Mouse (Mus musculus) spleen, postnatal 4 days (tissue): ENCODE results near the gene Rims1.

Experiments used
- DNase-seq, 2 experiments: peaks; one replicate each; pipeline ENCODE4 v3.0.0; 2022; ENCODE audit warnings: low spot score in 2 of 2

The Rims1 gene

DNA sequence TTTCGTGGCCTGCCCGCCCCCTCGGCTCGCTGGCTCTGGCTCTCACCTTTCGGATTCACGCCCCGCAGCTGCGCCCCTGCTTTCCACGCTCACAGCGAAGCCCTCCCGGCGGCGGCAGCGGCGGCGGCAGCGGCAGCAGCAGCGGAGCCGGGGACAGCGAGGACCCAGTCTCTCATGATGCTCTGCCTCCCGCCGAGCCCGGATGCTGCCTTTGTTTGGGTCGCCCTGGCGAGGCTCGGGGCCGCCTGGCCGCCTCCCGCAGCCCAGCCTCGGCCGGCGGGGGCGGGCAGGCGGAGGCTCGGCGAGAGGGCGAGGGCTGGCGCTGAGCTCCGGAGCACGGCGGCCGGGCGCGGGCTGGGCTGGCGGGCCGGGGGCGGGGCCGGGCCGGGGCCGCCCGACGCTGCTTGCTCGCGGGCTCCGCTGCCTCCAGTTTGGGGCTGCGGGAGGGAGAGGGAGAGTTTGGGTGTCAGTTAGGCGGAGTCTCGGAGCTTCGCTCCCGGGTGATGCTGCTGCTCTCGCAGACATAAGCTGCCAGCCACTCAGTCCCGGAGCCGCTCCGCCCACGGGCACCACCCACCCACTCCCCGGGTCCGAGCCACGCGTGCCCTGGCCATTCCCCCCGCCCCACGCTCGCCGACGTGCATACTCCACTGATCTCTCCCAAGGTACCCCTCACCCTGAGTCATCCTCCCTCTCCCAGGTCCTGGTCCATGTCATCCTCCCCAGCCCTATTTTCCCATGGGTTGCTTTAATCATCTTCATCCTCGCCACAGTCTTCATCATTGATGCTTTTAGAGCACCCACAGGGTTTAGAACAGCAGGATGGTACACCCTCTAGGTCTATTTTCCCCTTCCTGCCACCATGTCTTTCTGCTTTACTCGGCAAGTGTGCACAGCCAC is at the start of gene Rims1:
TSS of gene Rims1 (minus strand) at position 269 of the 900 bp plus-strand sequence.
- DNase-seq = peak; percentile 12 to 61

DNA sequence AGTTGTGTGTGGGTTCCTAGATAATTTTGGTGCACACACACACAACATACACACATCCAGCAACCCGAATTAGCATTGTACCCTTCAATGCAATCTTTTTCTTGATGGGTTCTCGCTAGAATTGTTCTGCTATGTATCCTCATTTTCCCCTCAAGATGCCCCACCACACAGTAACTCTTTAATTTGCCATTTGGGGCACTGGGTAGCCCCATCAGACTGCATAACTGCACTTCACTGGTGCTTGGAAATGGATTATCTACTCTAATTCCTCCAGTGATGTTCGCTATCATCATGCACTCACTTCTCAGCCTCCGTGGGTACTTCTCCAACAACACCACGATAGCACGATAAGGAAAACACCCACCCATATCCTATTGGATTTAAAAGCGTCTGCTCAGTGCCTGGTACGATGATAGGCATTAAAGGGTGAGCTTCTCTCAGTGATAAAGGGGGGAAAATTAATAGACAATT is 867 bp upstream of the Rims1 start:
- no peak for DNase-seq

DNA sequence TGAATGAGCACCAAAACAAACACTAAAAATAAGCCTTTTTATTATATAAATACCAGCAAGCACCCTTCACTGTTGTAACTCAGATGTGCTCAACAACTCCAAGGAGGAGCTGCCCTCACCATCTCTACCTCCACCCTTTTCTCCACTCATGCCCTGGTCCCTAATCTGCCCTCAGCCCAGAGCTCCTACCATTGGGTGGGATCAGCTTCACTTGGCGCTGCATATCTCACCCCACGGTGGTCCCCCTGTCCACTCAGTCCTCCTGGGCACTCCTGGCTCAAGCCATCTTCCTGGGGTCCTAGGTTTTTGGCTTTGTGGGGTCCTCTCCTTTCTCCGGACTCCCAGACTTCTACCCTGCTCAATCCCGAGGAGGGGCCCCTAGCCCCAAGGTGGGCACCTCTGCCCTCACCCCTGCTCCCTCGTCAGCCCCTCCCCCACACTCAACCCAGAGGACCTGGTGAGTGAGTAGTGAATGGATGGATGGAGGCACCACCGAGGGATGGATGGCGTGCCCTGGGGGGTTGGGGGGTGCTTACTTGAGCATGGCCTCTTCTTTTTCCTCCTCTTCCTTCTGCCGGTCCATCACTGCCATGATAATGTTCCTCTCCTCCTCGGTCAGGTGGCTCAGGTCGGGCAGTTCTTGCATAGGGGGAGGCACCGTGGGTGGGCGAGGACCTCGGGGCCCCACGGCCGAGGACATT is 619 bp downstream of the Rims1 start:
- no peak for DNase-seq

DNA sequence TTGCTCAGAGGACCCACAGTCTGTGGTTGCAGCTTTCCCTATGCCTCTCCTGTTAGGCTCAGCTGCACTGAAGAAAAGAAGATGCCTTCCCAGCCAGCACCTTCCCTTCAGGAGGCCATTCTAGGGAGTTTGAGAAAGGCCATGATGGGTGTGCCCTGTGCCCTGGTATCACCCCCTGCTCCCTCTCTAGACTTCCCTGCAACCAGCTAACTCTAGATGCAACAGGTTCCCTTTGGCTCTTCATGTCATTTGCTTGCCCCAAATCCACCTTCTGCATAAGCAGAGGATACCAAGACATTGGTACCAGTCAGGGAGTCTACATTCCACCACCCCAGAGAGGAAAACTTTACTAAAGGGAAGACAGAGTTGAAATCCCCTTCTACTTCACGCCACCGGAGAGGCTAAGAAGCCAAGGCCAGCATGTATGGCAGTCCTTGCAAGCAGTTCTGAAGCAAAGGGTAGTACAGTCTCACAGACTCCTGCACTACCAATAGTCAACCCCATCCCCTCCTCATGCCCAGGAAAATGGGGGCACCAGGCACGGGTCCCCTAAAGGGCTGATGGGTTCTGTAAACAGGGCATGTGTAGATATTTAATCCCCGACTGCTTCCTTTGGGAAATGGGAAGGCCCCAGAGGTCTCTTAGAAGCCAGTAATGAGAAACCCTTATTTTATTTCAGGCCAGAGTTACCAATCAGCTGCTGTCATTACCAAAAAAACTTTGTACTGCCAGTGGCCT is 1.5 kb downstream of the Rims1 start:
- no peak for DNase-seq

DNA sequence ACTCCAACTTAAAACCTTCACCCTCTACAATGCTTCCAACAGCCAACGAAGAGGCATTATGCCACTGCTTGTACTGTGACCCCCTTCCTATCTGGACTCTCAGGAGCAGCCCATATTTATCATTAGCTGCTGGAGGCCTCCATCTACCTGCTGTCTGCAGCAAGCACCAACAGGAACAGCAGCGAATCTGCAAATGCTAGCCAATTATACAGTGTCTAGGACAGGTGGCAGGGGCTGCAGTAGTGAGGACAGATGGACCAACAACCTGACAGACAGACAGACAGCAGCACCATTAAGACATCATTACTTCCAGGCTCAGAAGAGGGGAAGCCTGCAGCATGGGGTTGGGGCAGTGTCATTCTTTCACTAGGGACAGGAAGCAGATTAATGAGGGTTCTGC is 2.3 kb downstream of the Rims1 start:
- DNase-seq = no peak

DNA sequence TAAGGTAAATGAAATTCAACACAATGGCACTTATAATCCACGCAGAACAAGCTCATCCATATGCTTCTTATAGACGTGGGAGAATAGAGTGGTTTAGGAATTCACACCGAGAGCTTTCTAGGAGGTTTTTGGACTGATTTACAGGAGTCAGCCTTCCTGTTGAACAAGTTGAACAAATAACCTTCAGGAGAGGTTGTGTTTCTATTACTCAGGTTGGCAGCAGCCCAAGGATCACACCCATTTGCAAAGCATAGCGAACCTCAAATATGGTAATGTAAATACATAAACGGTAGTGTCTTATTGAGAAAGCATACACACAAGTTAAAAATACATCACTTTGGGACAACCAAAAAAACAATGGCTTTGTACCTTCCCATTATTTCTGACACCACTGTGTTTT is 5.5 kb downstream of the Rims1 start:
- no peak for DNase-seq

DNA sequence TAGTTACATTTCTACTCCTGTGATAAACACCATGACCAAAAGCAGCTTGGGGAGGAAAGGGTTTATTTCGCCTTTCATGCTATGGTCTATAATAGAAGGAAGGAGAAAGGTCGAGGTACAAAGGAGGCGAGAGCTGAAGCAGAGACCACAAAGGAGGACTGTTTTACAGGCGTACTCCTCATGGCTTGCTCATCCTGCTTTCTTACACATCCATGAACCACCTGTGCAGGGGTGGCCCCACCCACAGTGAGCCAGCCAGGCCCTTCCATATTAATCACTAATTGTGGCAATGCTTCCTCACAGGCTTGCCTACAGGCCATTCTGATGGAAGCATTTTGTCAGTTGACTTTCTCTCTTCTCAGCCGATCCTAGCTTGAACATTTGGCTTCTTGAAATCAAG is 8.7 kb downstream of the Rims1 start:
- DNase-seq = no peak

DNA sequence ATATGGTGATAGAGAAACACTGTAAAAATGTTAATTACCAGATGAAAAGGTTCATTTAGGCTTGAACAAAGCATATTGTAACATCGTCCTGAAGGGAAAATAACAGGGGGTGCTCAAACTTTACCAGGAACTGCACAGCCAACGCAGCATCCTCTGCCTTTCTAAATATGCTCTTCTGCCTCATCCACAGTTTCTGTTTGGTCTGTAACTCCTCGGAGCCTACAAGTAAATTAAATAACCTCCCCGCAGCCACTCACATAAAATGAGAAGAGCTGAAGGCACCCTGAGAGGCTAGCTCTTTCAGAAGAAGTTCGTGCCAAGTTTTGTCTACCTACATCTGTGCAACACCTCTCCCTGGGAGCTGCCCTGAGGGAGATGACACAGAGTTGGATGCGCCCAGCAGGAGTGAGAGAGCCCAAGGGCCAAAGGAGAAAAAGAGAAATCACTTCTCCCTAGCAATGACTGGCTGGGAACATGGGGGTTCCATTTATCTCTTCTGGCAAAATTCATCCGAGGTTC is 16.3 kb downstream of the Rims1 start:
- no peak for DNase-seq

DNA sequence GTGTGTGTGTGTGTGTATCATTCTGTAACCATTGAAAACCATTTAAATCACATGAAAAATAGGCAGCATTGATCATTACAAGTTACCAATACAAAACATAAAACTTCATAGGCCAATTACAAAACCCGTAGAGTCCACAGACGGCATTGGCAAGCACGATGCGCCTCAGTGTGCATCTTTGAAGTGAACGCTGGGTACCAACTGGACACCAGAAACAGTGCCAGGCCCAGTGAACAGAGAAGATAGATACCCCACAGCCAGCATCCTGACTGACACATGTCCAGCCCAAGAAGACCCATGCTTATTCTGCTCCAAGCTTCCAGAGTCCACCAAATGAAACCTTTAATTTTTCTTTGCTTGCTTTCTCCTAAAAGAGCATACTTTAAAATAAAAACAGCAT is 18.2 kb downstream of the Rims1 start:
- no peak for DNase-seq

DNA sequence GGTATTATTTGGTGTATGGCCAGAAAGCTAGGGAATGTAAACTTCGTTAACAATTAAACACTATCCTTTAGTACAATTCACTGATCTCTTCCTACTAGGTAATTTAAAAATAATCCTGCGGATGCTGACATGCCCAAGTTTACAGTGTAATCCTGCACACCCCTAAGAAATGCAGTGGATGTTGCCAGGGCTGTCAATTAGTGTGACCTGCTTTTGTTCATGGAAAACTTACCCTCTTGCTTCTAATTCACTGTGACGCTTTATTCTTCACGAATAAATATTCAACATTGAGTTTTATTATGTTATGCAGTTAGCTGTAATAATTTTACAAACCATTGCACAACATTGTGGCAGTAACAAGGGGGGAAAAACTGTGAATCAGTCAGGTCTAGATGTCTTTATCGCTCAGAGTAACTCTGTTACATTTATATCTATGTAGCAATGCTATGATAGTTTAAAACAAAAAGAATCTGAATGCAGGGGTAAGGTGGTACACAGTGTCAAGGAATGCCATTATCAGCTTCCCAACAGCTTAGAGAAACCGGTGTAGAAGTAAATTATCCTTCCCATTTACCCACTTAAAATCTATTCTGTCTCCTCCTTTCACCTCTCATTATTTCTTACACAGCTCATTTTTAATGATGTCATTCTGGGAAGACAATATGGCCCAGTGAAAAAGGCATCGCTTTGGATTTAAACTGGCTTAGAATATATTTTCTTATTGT is 35.1 kb downstream of the Rims1 start:
- no peak for DNase-seq

DNA sequence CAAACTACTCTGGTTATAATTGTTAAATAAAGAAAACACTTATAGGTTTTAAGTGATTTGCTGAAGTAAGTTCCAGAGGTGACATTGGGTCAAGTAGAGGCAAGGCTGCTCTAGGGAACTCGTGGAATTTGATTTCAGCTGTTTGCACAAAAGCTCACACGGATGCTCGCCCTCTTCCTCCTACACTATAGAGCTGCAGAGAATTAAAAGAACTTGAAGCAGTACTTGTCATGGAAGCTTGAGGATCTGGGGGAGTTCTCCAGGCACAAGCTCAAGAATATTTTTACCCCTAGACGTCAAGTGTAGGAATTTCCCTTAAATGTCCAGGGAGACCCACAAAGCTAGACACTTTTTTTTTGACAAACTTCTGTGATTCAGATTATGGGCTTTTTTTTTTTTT is 42.4 kb downstream of the Rims1 start:
- DNase-seq = no peak

DNA sequence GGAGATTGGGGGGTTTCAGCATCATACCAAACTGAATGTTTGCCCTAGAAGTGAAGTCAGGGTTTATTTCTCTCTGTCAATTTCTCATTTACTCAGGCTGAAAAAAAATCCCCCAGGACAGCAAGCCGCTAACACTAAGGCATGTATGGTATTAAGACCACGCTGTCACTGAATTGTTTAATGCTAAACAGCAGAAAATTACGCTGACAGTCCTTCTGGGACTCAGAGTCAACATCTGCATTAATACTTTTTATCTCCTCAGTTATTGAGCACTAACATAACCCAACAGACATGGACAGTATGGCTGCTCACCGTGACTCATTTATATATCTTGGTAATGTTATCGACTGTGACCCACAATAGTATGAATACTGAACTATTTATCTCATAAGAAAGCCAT is 43.0 kb downstream of the Rims1 start:
- DNase-seq = no peak

DNA sequence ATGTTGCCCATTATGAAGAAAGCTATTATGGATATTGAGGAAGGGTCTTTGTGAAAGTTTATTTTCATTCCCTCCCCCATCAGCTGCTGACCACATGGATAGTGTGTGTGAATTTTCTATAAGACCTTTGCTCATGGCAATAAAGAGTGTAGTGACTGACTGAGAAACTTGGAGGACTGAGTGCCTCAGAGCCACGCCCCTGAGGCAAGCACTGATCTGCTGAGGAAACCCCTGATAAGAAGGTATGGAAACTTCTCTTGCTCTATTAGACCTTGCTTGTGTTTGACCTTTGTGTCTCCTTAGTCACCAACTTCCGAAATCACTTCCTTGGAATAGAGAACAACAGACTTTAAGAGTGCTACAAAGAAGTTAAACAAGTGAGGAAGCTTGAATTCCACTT is 55.3 kb downstream of the Rims1 start:
- DNase-seq = no peak

DNA sequence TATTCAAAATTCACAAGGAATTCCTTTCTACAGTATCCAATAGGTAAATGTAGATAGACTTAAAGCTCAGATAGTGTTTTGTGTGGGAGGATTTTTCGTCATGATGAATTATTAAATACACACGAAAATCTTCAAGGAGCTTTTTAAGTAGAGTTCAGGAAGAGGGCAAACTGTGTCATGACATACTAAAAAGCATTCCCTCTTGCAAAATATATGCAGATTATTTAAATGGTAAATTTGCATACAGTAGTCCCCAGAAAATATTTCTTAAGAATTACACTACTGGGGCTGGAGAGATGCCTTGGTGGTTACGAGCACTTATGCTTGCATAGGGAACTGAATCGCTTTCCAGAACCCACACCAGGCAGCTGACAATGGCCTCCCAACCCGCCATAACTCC is 61.1 kb downstream of the Rims1 start:
- no peak for DNase-seq

DNA sequence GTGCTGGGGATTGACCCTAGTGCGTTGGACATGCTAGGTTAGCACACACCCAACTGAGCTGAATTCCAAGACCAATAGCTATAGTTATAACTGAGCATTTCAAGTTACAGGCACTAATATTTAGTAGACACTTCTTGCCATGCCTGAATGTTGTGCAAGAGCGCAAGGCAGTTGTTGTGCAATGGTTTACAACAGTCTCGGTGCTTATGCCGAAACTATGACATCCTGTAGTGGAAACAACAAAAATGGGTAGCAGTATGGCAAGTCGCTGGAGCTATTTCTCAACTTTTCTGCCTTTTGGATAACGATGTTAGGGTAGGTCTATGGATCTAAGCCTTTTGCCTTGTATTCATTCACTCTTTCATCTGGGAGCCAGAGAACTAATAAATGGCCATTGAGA is 68.3 kb downstream of the Rims1 start:
- no peak for DNase-seq

DNA sequence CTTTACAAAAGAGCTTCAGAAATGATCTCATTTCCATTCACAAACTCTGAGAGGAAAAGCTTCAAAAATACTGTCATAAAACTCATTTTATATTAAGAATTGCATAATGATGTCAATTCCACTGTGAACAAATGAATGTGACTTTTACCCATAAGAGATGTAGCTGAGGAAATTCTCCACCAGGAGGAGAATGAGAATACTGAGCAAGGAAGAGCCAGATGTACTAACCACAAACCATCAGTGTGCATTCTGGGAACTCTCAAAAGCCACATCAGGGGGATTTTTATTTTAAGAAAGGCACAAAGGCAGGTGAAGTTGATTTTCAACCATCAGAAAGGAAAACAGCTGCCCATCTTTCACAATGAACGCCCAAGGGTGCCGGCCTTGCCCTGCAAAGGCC is 71.4 kb downstream of the Rims1 start:
- DNase-seq = no peak

DNA sequence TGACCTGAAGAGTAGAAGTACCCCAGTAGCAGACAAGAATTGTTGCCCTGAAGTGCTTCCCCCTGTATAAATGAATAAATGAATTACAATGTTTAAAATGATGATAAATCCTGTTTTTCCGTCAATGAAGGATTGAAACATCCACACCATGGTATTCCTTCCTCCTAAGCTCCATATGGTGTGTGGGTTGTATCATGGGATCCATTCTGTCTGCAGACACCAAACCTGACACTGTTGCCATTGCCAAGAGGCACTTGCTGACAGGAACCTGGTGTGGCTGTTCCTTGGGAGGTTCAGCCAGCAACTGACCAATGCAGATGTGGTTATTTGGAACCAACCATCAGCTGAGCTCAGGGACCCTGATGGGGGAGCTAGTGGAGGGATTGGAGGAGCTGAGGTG is 72.5 kb downstream of the Rims1 start:
- no peak for DNase-seq

DNA sequence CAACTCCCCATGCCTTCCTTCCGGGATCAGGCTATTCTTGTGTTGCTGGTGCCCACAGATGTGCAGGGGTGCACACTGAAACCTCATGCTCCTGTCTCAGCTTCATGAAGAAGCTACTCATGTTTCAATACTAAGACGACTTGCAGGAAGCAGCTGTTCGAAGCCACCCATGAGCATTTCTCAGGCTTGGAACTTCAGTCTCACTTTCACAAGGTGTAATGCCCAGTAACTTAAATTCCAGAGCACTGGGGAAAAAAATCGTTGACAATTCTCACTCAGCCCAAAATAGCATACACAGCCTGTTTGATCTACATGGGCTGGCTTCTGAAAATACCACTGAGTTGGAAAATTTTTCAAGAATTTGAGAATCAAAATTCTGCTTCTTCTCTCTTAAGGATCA is 77.6 kb downstream of the Rims1 start:
- no peak for DNase-seq

DNA sequence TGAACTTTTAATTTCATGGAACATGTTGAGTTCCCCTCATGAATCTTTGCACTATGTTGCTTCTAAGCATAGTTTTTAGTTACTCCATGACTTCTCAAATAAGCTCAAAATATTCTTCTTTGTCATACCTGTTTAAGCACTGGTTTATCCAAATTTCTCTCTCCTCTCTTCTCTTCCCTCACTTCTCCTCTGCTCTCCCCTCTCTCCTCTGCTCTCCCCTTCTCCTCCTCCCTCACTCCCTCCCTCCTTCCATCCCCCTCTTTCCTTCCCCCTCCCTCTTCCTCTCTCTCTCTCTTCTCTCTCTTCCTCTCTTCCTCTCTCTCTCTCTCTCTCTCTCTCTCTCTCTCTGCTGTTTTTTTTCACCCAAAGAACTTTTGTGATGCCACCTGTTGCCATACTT is 84.1 kb downstream of the Rims1 start:
- no peak for DNase-seq

DNA sequence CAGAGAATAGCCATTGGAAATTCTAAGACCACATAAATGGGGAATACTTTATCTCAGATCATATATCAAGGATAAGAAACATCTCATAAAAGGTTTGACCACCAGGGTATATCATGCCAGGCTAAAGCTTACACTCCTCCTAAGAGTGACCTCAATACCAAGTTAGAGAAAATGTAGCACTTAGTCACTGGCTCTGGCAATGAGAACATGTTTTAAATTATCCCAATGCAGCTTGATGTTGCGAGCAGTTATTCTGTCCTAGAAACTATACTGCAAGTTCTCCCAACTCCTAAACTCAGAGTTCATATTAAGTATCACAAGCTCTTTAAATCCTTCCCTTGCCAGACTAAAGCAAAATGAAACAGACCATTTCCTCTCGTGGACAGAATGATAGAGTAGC is 85.1 kb downstream of the Rims1 start:
- no peak for DNase-seq

DNA sequence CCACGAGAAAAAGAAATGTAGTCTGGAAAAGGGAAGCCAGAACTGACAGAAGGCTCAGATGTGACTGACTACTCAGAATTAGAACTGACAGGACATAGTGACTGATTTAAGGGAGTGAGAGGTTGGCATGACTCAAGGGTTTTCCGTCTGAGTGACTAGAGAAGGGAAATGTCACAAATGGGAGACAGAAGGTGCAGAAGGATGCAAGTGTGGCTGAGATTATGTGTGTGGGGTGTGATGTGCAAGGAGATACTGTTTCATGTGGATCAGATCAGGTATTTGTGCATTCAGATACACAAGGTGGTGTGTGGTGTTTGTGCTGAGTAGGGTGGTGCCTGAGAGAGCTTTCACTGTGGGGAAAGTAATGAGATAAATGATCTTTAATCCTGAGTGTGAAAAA is 96.3 kb downstream of the Rims1 start:
- no peak for DNase-seq

DNA sequence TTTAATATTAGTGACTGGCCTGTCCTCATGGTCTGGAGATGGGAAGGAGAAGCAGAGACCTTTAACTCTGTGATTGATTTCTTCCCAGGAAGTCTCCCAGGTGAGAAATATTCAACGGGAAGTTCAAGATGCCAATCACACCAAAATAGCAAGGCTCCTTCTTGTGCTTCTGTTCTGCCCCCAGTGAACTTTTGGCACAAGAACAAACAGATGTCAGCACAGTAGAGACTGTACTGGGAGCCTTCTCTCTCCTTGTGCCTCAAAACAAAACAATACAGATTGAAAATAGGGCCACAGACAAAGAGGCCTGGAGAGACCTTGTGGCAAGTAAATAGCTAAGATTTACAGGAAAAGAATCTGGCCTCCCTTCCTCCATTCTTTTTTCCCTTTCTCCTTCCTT is 110.7 kb downstream of the Rims1 start:
- no peak for DNase-seq
